Mouse (Mus musculus) megakaryocyte, adult 5-6 weeks (primary cell): ENCODE data around the gene Olfr508. TPM values are rescaled to one million over a fixed set of nuclear protein-coding genes. Genes with fewer than 3 reads are reported as not detected.
"Not testable (repeated sequence)": the region's sequence is repeated elsewhere in the genome, so short reads cannot be mapped to it uniquely, and the experiment has no call there.

Experiments used
- ATAC-seq: 2 replicates; pipeline ENCODE4 v1.8.0; 2016; ENCODE audit warnings: mild to moderate bottlenecking, inconsistent platforms; ENCODE audit not compliant: poor library complexity, severe bottlenecking
- total RNA-seq, 2 experiments: library from RNA; stranded (forward) in 1 of 2; stranded (reverse) in 1 of 2; fragments of 153-499, 151-499 nt in 1 of 2; fragments of 221-1000, 200-1000 nt in 1 of 2; gene quantifications; 2 replicates each; pipeline versions ENCODE4 v1.2.3 to v1.2.4; 2015 to 2017

The Olfr508 gene
- total RNA-seq (2015): not detected in 2 replicates
- total RNA-seq (2017): not detected in 2 replicates

- ATAC-seq: no peak
Observed at GRCm38 (mm10) chr7:108629694-108630093, at the start of gene Olfr508. Gene Olfr508 (plus strand): TSS chr7:108629994.

GRCm38 (mm10) chr7:108589797-108590196, 40.0 kb upstream of the Olfr508 start:
- no peak for ATAC-seq

- ATAC-seq: not testable (repeated sequence)
Observed at GRCm38 (mm10) chr7:108601916-108602315, 27.9 kb upstream of the Olfr508 start.

GRCm38 (mm10) chr7:108610487-108610886, 19.3 kb upstream of the Olfr508 start, which contains the start of gene Olfr506:
Gene Olfr506 (plus strand): TSS chr7:108610787.
- no peak for ATAC-seq

- ATAC-seq: no peak
Observed at GRCm38 (mm10) chr7:108614110-108614509, 15.7 kb upstream of the Olfr508 start.

GRCm38 (mm10) chr7:108616781-108617180, 13.0 kb upstream of the Olfr508 start:
- not testable (repeated sequence) for ATAC-seq

GRCm38 (mm10) chr7:108621514-108621913, 8.3 kb upstream of the Olfr508 start, which contains the start of gene Olfr507:
Gene Olfr507 (plus strand): TSS chr7:108621814.
- no peak for ATAC-seq

GRCm38 (mm10) chr7:108651806-108652205, 22.0 kb downstream of the Olfr508 start, which contains the start of gene Olfr509:
Gene Olfr509 (minus strand): TSS chr7:108651906.
- ATAC-seq: no peak

GRCm38 (mm10) chr7:108662419-108662818, 32.6 kb downstream of the Olfr508 start:
- no peak for ATAC-seq

- ATAC-seq: no peak
Observed at GRCm38 (mm10) chr7:108666118-108666517, 36.3 kb downstream of the Olfr508 start, which contains the start of gene Olfr510. Gene Olfr510 (plus strand): TSS chr7:108666418.

- ATAC-seq: no peak
Observed at GRCm38 (mm10) chr7:108671058-108671457, 41.3 kb downstream of the Olfr508 start.

- ATAC-seq: no peak
Observed at GRCm38 (mm10) chr7:108678886-108679285, 49.1 kb downstream of the Olfr508 start.

Other genes with a start within 250 kb of the Olfr508 start
- not detected in 2 replicates for gene Olfr495, start 236.8 kb upstream of the Olfr508 start, total RNA-seq (2015)
- gene Olfr495, start 236.8 kb upstream of the Olfr508 start, total RNA-seq (2017): not detected in 2 replicates
- not detected in 2 replicates for gene Olfr497, start 209.6 kb upstream of the Olfr508 start, total RNA-seq (2015)
- not detected in 2 replicates for gene Olfr497, start 209.6 kb upstream of the Olfr508 start, total RNA-seq (2017)
- not detected in 2 replicates for gene Olfr498, start 164.7 kb upstream of the Olfr508 start, total RNA-seq (2015)
- not detected in 2 replicates for gene Olfr498, start 164.7 kb upstream of the Olfr508 start, total RNA-seq (2017)
- gene Olfr502, start 104.9 kb upstream of the Olfr508 start, total RNA-seq (2015): not detected in 2 replicates
- gene Olfr502, start 104.9 kb upstream of the Olfr508 start, total RNA-seq (2017): not detected in 2 replicates
- not detected in 2 replicates for gene Olfr503, start 85.5 kb upstream of the Olfr508 start, total RNA-seq (2015)
- not detected in 2 replicates for gene Olfr503, start 85.5 kb upstream of the Olfr508 start, total RNA-seq (2017)
- gene Olfr504, start 64.2 kb upstream of the Olfr508 start, total RNA-seq (2015): not detected in 2 replicates
- gene Olfr504, start 64.2 kb upstream of the Olfr508 start, total RNA-seq (2017): not detected in 2 replicates
- not detected in 2 replicates for gene Olfr506, start 19.2 kb upstream of the Olfr508 start, total RNA-seq (2015)
- gene Olfr506, start 19.2 kb upstream of the Olfr508 start, total RNA-seq (2017): not detected in 2 replicates
- not detected in 2 replicates for gene Olfr507, start 8.2 kb upstream of the Olfr508 start, total RNA-seq (2015)
- not detected in 2 replicates for gene Olfr507, start 8.2 kb upstream of the Olfr508 start, total RNA-seq (2017)
- gene Olfr509, start 21.9 kb downstream of the Olfr508 start, total RNA-seq (2015): not detected in 2 replicates
- gene Olfr509, start 21.9 kb downstream of the Olfr508 start, total RNA-seq (2017): not detected in 2 replicates
- not detected in 2 replicates for gene Olfr510, start 36.4 kb downstream of the Olfr508 start, total RNA-seq (2015)
- not detected in 2 replicates for gene Olfr510, start 36.4 kb downstream of the Olfr508 start, total RNA-seq (2017)
- not detected in 2 replicates for gene Olfr512, start 83.3 kb downstream of the Olfr508 start, total RNA-seq (2015)
- gene Olfr512, start 83.3 kb downstream of the Olfr508 start, total RNA-seq (2017): not detected in 2 replicates
- gene Olfr513, start 121.0 kb downstream of the Olfr508 start, total RNA-seq (2015): not detected in 2 replicates
- gene Olfr513, start 121.0 kb downstream of the Olfr508 start, total RNA-seq (2017): not detected in 2 replicates
- gene Olfr514, start 196.0 kb downstream of the Olfr508 start, total RNA-seq (2015): not detected in 2 replicates
- gene Olfr514, start 196.0 kb downstream of the Olfr508 start, total RNA-seq (2017): not detected in 2 replicates
- not detected in 2 replicates for gene Olfr516, start 220.5 kb downstream of the Olfr508 start, total RNA-seq (2015)
- not detected in 2 replicates for gene Olfr516, start 220.5 kb downstream of the Olfr508 start, total RNA-seq (2017)
- not detected in 2 replicates for gene Olfr517, start 242.4 kb downstream of the Olfr508 start, total RNA-seq (2015)
- gene Olfr517, start 242.4 kb downstream of the Olfr508 start, total RNA-seq (2017): not detected in 2 replicates